Mouse (Mus musculus): ENCODE data around the gene Mcee.

- no peak for TF ChIP-seq E2F4 (IDR thresholded peaks at IDR 0.05; ENCODE audit: insufficient read depth)
- TF ChIP-seq USF1 (IDR thresholded peaks at IDR 0.05; ENCODE audit: low read depth), result no peak
- no peak for TF ChIP-seq MYOD1 (IDR thresholded peaks at IDR 0.05; ENCODE audit: control insufficient read depth in 1 of 3, insufficient read length in 2 of 3, low read depth in 2 of 3)
- no peak for TF ChIP-seq POLR2A (IDR thresholded peaks at IDR 0.05; ENCODE audit: insufficient read length, low read depth)
- TF ChIP-seq MYOG (IDR thresholded peaks at IDR 0.05; ENCODE audit: control insufficient read depth in 1 of 3, insufficient read depth in 1 of 3, insufficient read length in 2 of 3, low read depth in 2 of 3), result no peak
- TF ChIP-seq POLR2AphosphoS2 (IDR thresholded peaks at IDR 0.05; ENCODE audit: insufficient read length, low read depth), result no peak
- no peak for TF ChIP-seq TCF12 (IDR thresholded peaks at IDR 0.05; ENCODE audit: insufficient read depth, poor library complexity, severe bottlenecking)
- no peak for TF ChIP-seq MAX (IDR thresholded peaks at IDR 0.05; ENCODE audit: low read depth)
- no peak for TF ChIP-seq CEBPB (IDR thresholded peaks at IDR 0.05; ENCODE audit: insufficient read depth, poor library complexity, severe bottlenecking)
- TF ChIP-seq SRF (IDR thresholded peaks at IDR 0.05; ENCODE audit: control insufficient read depth, insufficient read length, low read depth), result no peak
These were observed 44.6 kb upstream of the Mcee start for GRCm38 (mm10) chr7:64347813-64348212.
